19 mouse cellular contexts compared by ENCODE assay signal in genomic region chr10:27022707-27023106, GRCm38 (mm10).
"Had no signal": no experiment of that assay in that cellular context is flagged by ENCODE, and none has a peak within 500 bp of the region (broad histone marks: within the 10 kb centered on the region; RNA-seq: fewer than 3 reads in every experiment).

No protein-coding gene starts in this region.

- DNase-seq: kidney, adult 8-10 months; kidney, postnatal 10 days; kidney, postnatal 36 days; layer of hippocampus, postnatal 36 days; liver, embryonic 13.5 days; lung, adult 2 months; lung, postnatal 14 days; right cerebral cortex, adult 18-20 months; right cerebral cortex, postnatal 14 days; right cerebral cortex, postnatal 4 days; thymus, adult 2 months; thymus, postnatal 14 days; thymus, postnatal 4 days had no signal

- H3K9ac ChIP-seq: kidney, embryonic 15.5 days; liver, embryonic 13.5 days; neural tube, embryonic 12.5 days; neural tube, embryonic 15.5 days had no signal

- H3K9me3 ChIP-seq: kidney, embryonic 15.5 days; liver, embryonic 13.5 days; neural tube, embryonic 12.5 days; neural tube, embryonic 15.5 days had no signal

- H3K36me3 ChIP-seq: kidney, embryonic 15.5 days; liver, embryonic 13.5 days; neural tube, embryonic 12.5 days; neural tube, embryonic 15.5 days had no signal

- H3K4me1 ChIP-seq: kidney, embryonic 15.5 days; liver, embryonic 13.5 days; neural tube, embryonic 12.5 days; neural tube, embryonic 15.5 days had no signal

- H3K27ac ChIP-seq: kidney, embryonic 15.5 days; left cerebral cortex, adult 2 months; liver, embryonic 13.5 days; macrophage; neural tube, embryonic 12.5 days; neural tube, embryonic 15.5 days; stomach, postnatal 0 days had no signal

- H3K4me2 ChIP-seq: kidney, embryonic 15.5 days; liver, embryonic 13.5 days; neural tube, embryonic 12.5 days; neural tube, embryonic 15.5 days had no signal

- H3K4me3 ChIP-seq: kidney, embryonic 15.5 days; left cerebral cortex, adult 2 months; liver, embryonic 13.5 days; neural tube, embryonic 12.5 days; neural tube, embryonic 15.5 days had no signal

- H3K27me3 ChIP-seq: kidney, embryonic 15.5 days; liver, embryonic 13.5 days; neural tube, embryonic 12.5 days; neural tube, embryonic 15.5 days had no signal
